Mouse (Mus musculus) embryonic facial prominence, embryonic 12.5 days (tissue): ENCODE measurements around the gene Cfap77. TPM values are rescaled to one million over a fixed set of nuclear protein-coding genes. Genes with fewer than 3 reads are reported as not detected.

Source experiments
- ATAC-seq: fragments of 200-750 bp; cut with Nextera tagmentation; 2 replicates; pipeline ENCODE4 v1.8.0; 2017; ENCODE audit not compliant: insufficient number of reproducible peaks, insufficient read depth, low FRiP score, low TSS enrichment
- H3K27ac ChIP-seq: fragments of 300-500 bp; sonication (generic); 2 replicates; pipeline ENCODE4 v1.5.1; 2016; ENCODE audit warnings: mild to moderate bottlenecking
- H3K27me3 ChIP-seq: fragments of 300-500 bp; sonication (generic); 2 replicates; pipeline ENCODE4 v1.6.1; 2016; ENCODE audit warnings: mild to moderate bottlenecking, moderate library complexity
- H3K36me3 ChIP-seq: fragments of 300-500 bp; sonication (generic); 2 replicates; pipeline ENCODE4 v1.6.1; 2016; ENCODE audit warnings: mild to moderate bottlenecking
- H3K4me1 ChIP-seq: fragments of 300-500 bp; sonication (generic); 2 replicates; pipeline ENCODE4 v1.6.1; 2016
- H3K4me2 ChIP-seq: fragments of 300-500 bp; sonication (generic); replicated peaks from 2 replicates; pipeline ENCODE4 v1.6.1; 2016; ENCODE audit warnings: mild to moderate bottlenecking, moderate library complexity
- H3K4me3 ChIP-seq: fragments of 300-500 bp; sonication (generic); 2 replicates; pipeline ENCODE4 v1.5.1; 2016; ENCODE audit warnings: mild to moderate bottlenecking
- H3K9ac ChIP-seq: fragments of 300-500 bp; sonication (generic); 2 replicates; pipeline ENCODE4 v1.6.1; 2016; ENCODE audit warnings: mild to moderate bottlenecking, moderate library complexity
- H3K9me3 ChIP-seq: fragments of 300-500 bp; sonication (generic); 2 replicates; pipeline ENCODE4 v1.6.1; 2016; ENCODE audit warnings: mild to moderate bottlenecking, moderate library complexity
- WGBS: fragments of 180-500 bp; shearing (Covaris S2); methylation state at CpG from one replicate; pipeline ENCODE4 v1.1.7; 2016; 5-methylcytosine and 5-hydroxymethylcytosine counted together
- polyA plus RNA-seq: library from polyadenylated mRNA; unstranded; fragments of >200 nt; fragmentation: Nextera tagmentation; extraction: Ambion mirVana; gene quantifications from 2 replicates; pipeline ENCODE4 v1.2.1, GENCODE M21; 2016

Gene Cfap77
- polyA plus RNA-seq, 1 experiment from 2014 or later: 0.55 TPM

- no peak overlapping the region for H3K9ac ChIP-seq
- 60% methylated on average over 6 of the region's 6 CpGs for WGBS
- H3K4me3 ChIP-seq: no peak overlapping the region
- no peak for ATAC-seq
- H3K27ac ChIP-seq: no peak overlapping the region
- peaks cover 65% of the 10 kb centered on the region for H3K36me3 ChIP-seq
- H3K27me3 ChIP-seq: no peaks in the 10 kb centered on the region
- H3K4me1 ChIP-seq: no peaks in the 10 kb centered on the region
- H3K9me3 ChIP-seq: no peaks in the 10 kb centered on the region
- no peak overlapping the region for H3K4me2 ChIP-seq
Observed at GRCm38 (mm10) chr2:28893526-28893925, 161.3 kb downstream of the Cfap77 start.

DNA sequence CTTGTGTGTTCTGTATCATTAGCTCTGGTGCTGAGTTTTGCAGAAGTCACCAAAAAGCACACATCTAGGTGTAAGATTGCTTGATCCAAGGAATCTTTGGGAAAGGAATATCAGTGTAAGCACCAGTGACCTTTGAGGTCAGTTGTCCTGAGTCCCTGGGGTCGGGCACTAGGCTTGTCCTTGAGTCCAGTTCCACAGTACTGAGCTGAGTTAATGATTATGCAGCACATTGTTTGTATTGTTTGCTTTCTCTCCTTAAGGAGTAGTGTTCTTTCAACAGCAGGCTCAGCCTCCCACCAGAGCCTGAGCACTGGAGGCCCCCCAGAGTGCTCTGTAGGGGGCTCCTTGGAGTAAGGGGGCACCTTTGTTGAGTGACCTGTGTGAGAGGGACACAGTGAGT is 162.1 kb downstream of the Cfap77 start:
- H3K36me3 ChIP-seq: peaks cover 69% of the 10 kb centered on the region
- WGBS: 41% methylated on average over 1 of the region's 1 CpGs
- H3K4me1 ChIP-seq: no peaks in the 10 kb centered on the region
- H3K4me2 ChIP-seq: no peak overlapping the region
- H3K27ac ChIP-seq: no peak overlapping the region
- H3K4me3 ChIP-seq: no peak overlapping the region
- ATAC-seq: no peak
- H3K9ac ChIP-seq: no peak overlapping the region
- no peaks in the 10 kb centered on the region for H3K27me3 ChIP-seq
- no peaks in the 10 kb centered on the region for H3K9me3 ChIP-seq

GRCm38 (mm10) chr2:28884914-28885313 is 170.0 kb downstream of the Cfap77 start:
- Histone ChIP-seq H3K36me3 (peaks cover 49% of the 10 kb centered on the region), H3K27me3 (no peaks in the 10 kb centered on the region), H3K4me1 (no peaks in the 10 kb centered on the region), H3K4me2 (no peak overlapping the region), H3K9ac (no peak overlapping the region), H3K9me3 (no peaks in the 10 kb centered on the region), H3K4me3 (no peak overlapping the region), H3K27ac (no peak overlapping the region)
- no peak for ATAC-seq
- 67% methylated on average over 4 of the region's 4 CpGs for WGBS

GRCm38 (mm10) chr2:28882826-28883485 is 171.9 kb downstream of the Cfap77 start:
- 80% methylated on average over 6 of the region's 6 CpGs for WGBS
- no peaks in the 10 kb centered on the region for H3K4me1 ChIP-seq
- no peak overlapping the region for H3K4me2 ChIP-seq
- ATAC-seq: no peak
- H3K27me3 ChIP-seq: no peaks in the 10 kb centered on the region
- H3K36me3 ChIP-seq: peaks cover 37% of the 10 kb centered on the region
- no peak overlapping the region for H3K4me3 ChIP-seq
- no peaks in the 10 kb centered on the region for H3K9me3 ChIP-seq
- no peak overlapping the region for H3K9ac ChIP-seq
- H3K27ac ChIP-seq: no peak overlapping the region

GRCm38 (mm10) chr2:28882047-28882446 is 172.8 kb downstream of the Cfap77 start:
- H3K9me3 ChIP-seq: no peaks in the 10 kb centered on the region
- no peak for ATAC-seq
- H3K4me3 ChIP-seq: no peak overlapping the region
- H3K36me3 ChIP-seq: peaks cover 39% of the 10 kb centered on the region
- H3K4me1 ChIP-seq: no peaks in the 10 kb centered on the region
- H3K4me2 ChIP-seq: no peak overlapping the region
- H3K27ac ChIP-seq: no peak overlapping the region
- H3K27me3 ChIP-seq: no peaks in the 10 kb centered on the region
- H3K9ac ChIP-seq: no peak overlapping the region
- 88% methylated on average over 3 of the region's 3 CpGs for WGBS

DNA sequence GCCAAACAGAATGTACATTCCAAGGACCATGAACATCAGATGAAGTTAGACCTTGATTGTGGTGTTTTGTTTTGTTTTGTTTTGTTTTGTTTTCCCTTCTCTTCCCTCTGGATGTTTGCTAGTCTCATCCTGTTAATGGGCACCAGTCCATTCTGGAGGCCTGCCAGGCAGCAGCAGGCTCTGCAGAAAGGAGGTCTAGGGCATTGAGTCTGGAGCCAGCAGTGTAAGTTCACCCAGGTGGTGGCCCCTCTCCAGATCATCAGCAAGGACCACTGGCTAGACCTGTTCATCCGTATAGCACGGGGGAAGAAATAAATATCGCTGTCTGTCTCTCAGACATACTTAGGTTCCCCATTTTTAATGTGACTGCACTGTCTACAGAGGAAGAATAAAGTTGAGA is 173.6 kb downstream of the Cfap77 start:
- Histone ChIP-seq H3K27me3 (no peaks in the 10 kb centered on the region), H3K36me3 (peaks cover 43% of the 10 kb centered on the region), H3K4me3 (no peak overlapping the region), H3K9ac (no peak overlapping the region), H3K9me3 (no peaks in the 10 kb centered on the region), H3K27ac (no peak overlapping the region), H3K4me1 (no peaks in the 10 kb centered on the region), H3K4me2 (no peak overlapping the region)
- no peak for ATAC-seq
- 86% methylated on average over 3 of the region's 3 CpGs for WGBS

Other genes with a start within 250 kb of the Cfap77 start
- gene Gtf3c4, start 214.7 kb downstream of the Cfap77 start, polyA plus RNA-seq: 30.3 and 31.1 TPM in 2 replicates
- gene Ddx31, start 214.7 kb downstream of the Cfap77 start, polyA plus RNA-seq: 17.9 and 21.3 TPM in 2 replicates
- gene Barhl1, start 138.4 kb downstream of the Cfap77 start, polyA plus RNA-seq: 0.29 and 1.5 TPM in 2 replicates
- gene Ttf1, start 5.2 kb upstream of the Cfap77 start, polyA plus RNA-seq: 11.4 and 12.4 TPM in 2 replicates
- gene Setx, start 69.1 kb upstream of the Cfap77 start, polyA plus RNA-seq: 15.2 and 15.9 TPM in 2 replicates
- gene Ntng2, start 197.9 kb upstream of the Cfap77 start, polyA plus RNA-seq: 1.1 and 1.2 TPM in 2 replicates